Mouse (Mus musculus) embryonic fibroblast, embryonic 13.5 days (primary cell): Measurements from ENCODE around the gene Pcx.

Experiments
- CTCF ChIP-seq: IDR thresholded peaks from 2 replicates; pipeline ENCODE4 v1.5.1; 2011; ENCODE audit warnings: mild to moderate bottlenecking, control low read depth, low read length, moderate library complexity, borderline replicate concordance; ENCODE audit not compliant: insufficient read depth
- POLR2A ChIP-seq: IDR thresholded peaks from 2 replicates; pipeline ENCODE4 v1.6.1; 2011; ENCODE audit warnings: low read depth, mild to moderate bottlenecking, control low read depth, low read length, moderate library complexity

GRCm38 (mm10) chr19:4618183-4618582 is 107.9 kb downstream of the Pcx start:
- TF ChIP-seq CTCF: 0 out of 2 replicates have a peak, but pooled peaks have one; percentile 2
- no peak for TF ChIP-seq POLR2A
